In genomic region chr15:84417592-84418265, GRCm38 (mm10) we compare ENCODE assay signal across 12 mouse cellular contexts. TPM values are rescaled to one million over a fixed set of nuclear protein-coding genes. Genes with fewer than 3 reads are reported as not detected.
DNase-seq lines count a peak whose midpoint lies in the region; ATAC-seq lines count a peak whose summit lies in the region.
"Had no signal": no experiment of that assay in that cellular context is flagged by ENCODE, and none has a peak within 500 bp of the region (broad histone marks: within the 10 kb centered on the region; RNA-seq: fewer than 3 reads in every experiment).

No protein-coding gene starts in this region.

- peaks cover 20% of the 10 kb centered on the region for H3K4me1 ChIP-seq in hindbrain, embryonic 11.5 days (replicated peaks; ENCODE audit: control insufficient read depth, insufficient read depth, low read length)
- peaks cover 55% of the 10 kb centered on the region for H3K4me1 ChIP-seq in midbrain, embryonic 15.5 days

- WGBS in hindbrain, embryonic 11.5 days, result 18% methylated on average over 13 of the region's 13 CpGs
- 11% methylated on average over 13 of the region's 13 CpGs for WGBS in midbrain, embryonic 15.5 days

- H3K27me3 ChIP-seq in hindbrain, embryonic 11.5 days (ENCODE audit: control insufficient read depth, insufficient read depth, low read length), result peaks cover 13% of the 10 kb centered on the region
- no peaks in the 10 kb centered on the region for H3K27me3 ChIP-seq in midbrain, embryonic 15.5 days (replicated peaks)

- H3K4me3 ChIP-seq in hindbrain, embryonic 11.5 days (ENCODE audit: low read depth, low read length), result no peak overlapping the region
- H3K4me3 ChIP-seq in midbrain, embryonic 15.5 days, result no peak overlapping the region

- H3K9me3 ChIP-seq in hindbrain, embryonic 11.5 days (ENCODE audit: control insufficient read depth, low read length), result no peaks in the 10 kb centered on the region
- no peaks in the 10 kb centered on the region for H3K9me3 ChIP-seq in midbrain, embryonic 15.5 days

- H3K36me3 ChIP-seq in hindbrain, embryonic 11.5 days (ENCODE audit: control insufficient read depth, insufficient read depth, low read length), result no peaks in the 10 kb centered on the region
- 0 out of 2 replicates have a peak, but pooled peaks cover 4% of the 10 kb centered on the region for H3K36me3 ChIP-seq in midbrain, embryonic 15.5 days (replicated peaks)

- peak; percentile 36 for DNase-seq in MN1 (ENCODE audit: low spot score)
- peak; percentile 67 for DNase-seq in embryo, embryonic 11 days
- DNase-seq in hindbrain, embryonic 11.5 days (ENCODE audit: low spot score), result peak; percentile 77
- no peak for DNase-seq in spleen, postnatal 14 days (ENCODE audit: low spot score in 2 of 2)
- no peak for DNase-seq in frontal cortex, postnatal 36 days (ENCODE audit: low spot score in 2 of 2)
- no peak for DNase-seq in heart, postnatal 14 days
- DNase-seq: adrenal gland, postnatal 25 days; cerebellum, postnatal 25 days; heart, postnatal 4 days; kidney, postnatal 10 days had no signal

- intact Hi-C loops in heart, postnatal 14 days (cut with DNase I), result no loop called here

- H3K9ac ChIP-seq in hindbrain, embryonic 11.5 days (ENCODE audit: low read depth, low read length), result peak overlapping the region; percentile 46; the same call in 1 of the 2 replicates
- H3K9ac ChIP-seq in midbrain, embryonic 15.5 days, result no peak overlapping the region; the same call in 1 of the 2 replicates

- ATAC-seq in hindbrain, embryonic 11.5 days (ENCODE audit: low FRiP score), result peak; percentile 79
- ATAC-seq in midbrain, embryonic 15.5 days (replicated peaks), result peak; percentile 71
- ATAC-seq: CD4-positive, CD25-positive, alpha-beta regulatory T cell, adult 4 months had no signal

- H3K27ac ChIP-seq in hindbrain, embryonic 11.5 days (ENCODE audit: low read depth, low read length), result peak overlapping the region; percentile 85
- peak overlapping the region; percentile 77 for H3K27ac ChIP-seq in midbrain, embryonic 15.5 days

- H3K4me2 ChIP-seq in hindbrain, embryonic 11.5 days (replicated peaks; ENCODE audit: low read depth, low read length), result no peak overlapping the region; the same call in 1 of the 2 replicates
- H3K4me2 ChIP-seq in midbrain, embryonic 15.5 days, result no peak overlapping the region

RNA-seq across cellular contexts. Expression of gene Shisal1, which starts 29.2 kb away (rescaled TPM):
- 3.2 and 5.0 TPM in 2 replicates for polyA plus RNA-seq in hindbrain, embryonic 11.5 days (2014; fragmentation: Nextera tagmentation; extraction: Ambion mirVana)
- polyA plus RNA-seq in midbrain, embryonic 15.5 days (2015; fragmentation: Nextera tagmentation; extraction: Ambion mirVana), result 19.4 and 21.2 TPM in 2 replicates
- 1 to 10 TPM in 1 of 2 experiments, under 1 TPM in 1; 0.88 to 1.3 TPM for total RNA-seq in heart, postnatal 14 days (2021)
- polyA plus RNA-seq: CD4-positive, CD25-positive, alpha-beta regulatory T cell, adult 4 months had no signal

Comparison
In these comparisons a context has a peak if more than half of its experiments do, and no peak if none do; other contexts are left out.
1. DNase-seq: peak in MN1 (single experiment), embryo, embryonic 11 days (single experiment) and hindbrain, embryonic 11.5 days (single experiment); none in spleen, postnatal 14 days (0 of 2), frontal cortex, postnatal 36 days (0 of 2) and heart, postnatal 14 days (0 of 2).